Mouse (Mus musculus) adrenal gland, postnatal 4 days (tissue): ENCODE measurements around the gene Icam4. TPM values are rescaled to one million over a fixed set of nuclear protein-coding genes. Genes with fewer than 3 reads are reported as not detected.

ENCODE experiments used
- microRNA-seq: library from miRNA; unstranded; fragments of <30 nt; microRNA quantifications from one replicate; pipeline ENCODE4 v1.2.0, GENCODE M21; 2021
- total RNA-seq, 2 experiments: library from RNA; stranded (reverse); gene quantifications; 2 replicates each; pipeline ENCODE4 v1.2.3; 2021

Gene Icam4
- total RNA-seq, 2 experiments from 2014 or later = 3.8 to 4.5 TPM

Small RNA genes within 50 kb of the gene (microRNA-seq; reads per million reads assigned to microRNA genes)
- gene Mir1900 (not detected), gene Mir7082 (1.1 reads per million)

Other genes starting within 250 kb of the Icam4 start
- gene Col5a3, start 214.3 kb upstream of the Icam4 start, total RNA-seq = 100 to 1,000 TPM; 233 TPM
- not detected for gene Rdh8, start 210.9 kb upstream of the Icam4 start, total RNA-seq
- 10 to 100 TPM; 34.4 to 43.7 TPM for gene A230050P20Rik, start 160.7 kb upstream of the Icam4 start, total RNA-seq
- 1 to 10 TPM; 2.7 to 3.2 TPM for gene Angptl6, start 149.6 kb upstream of the Icam4 start, total RNA-seq
- 10 to 100 TPM; 47.4 to 53.4 TPM for gene Ppan, start 141.2 kb upstream of the Icam4 start, total RNA-seq
- gene Eif3g, start 130.8 kb upstream of the Icam4 start, total RNA-seq = 100 to 1,000 TPM; 177 TPM
- gene Dnmt1, start 69.5 kb upstream of the Icam4 start, total RNA-seq = 10 to 100 TPM; 71.8 to 89.6 TPM
- gene S1pr2, start 52.6 kb upstream of the Icam4 start, total RNA-seq = 10 to 100 TPM; 12.2 to 17.0 TPM
- 10 to 100 TPM; 96.9 to 97.0 TPM for gene Mrpl4, start 26.6 kb upstream of the Icam4 start, total RNA-seq
- gene Icam1, start 13.4 kb upstream of the Icam4 start, total RNA-seq = 10 to 100 TPM in 1 of 2 experiments, 1 to 10 TPM in 1; 10.0 to 11.7 TPM
- 1 to 10 TPM in 1 of 2 experiments, under 1 TPM in 1; 0.81 to 1.3 TPM for gene Icam5, start 2.7 kb downstream of the Icam4 start, total RNA-seq
- gene Zglp1, start 37.7 kb downstream of the Icam4 start, total RNA-seq = not detected
- under 1 TPM in 1 of 2 experiments, not detected in 1; 0.64 TPM for gene Gm49373, start 43.7 kb downstream of the Icam4 start, total RNA-seq
- gene Fdx1l, start 44.2 kb downstream of the Icam4 start, total RNA-seq = 10 to 100 TPM; 32.9 to 37.7 TPM
- gene Gm38431, start 62.6 kb downstream of the Icam4 start, total RNA-seq = 1 to 10 TPM; 3.1 to 3.9 TPM
- gene Raver1, start 62.6 kb downstream of the Icam4 start, total RNA-seq = 10 to 100 TPM; 67.0 to 68.4 TPM
- 10 to 100 TPM; 18.9 to 19.2 TPM for gene Tyk2, start 101.9 kb downstream of the Icam4 start, total RNA-seq
- gene Cdc37, start 120.6 kb downstream of the Icam4 start, total RNA-seq = 100 to 1,000 TPM; 174 to 190 TPM
- gene Pde4a, start 136.3 kb downstream of the Icam4 start, total RNA-seq = 10 to 100 TPM in 1 of 2 experiments, 1 to 10 TPM in 1; 9.7 to 10.6 TPM
- gene Keap1, start 210.0 kb downstream of the Icam4 start, total RNA-seq = 10 to 100 TPM; 46.6 to 50.8 TPM
- gene S1pr5, start 219.1 kb downstream of the Icam4 start, total RNA-seq = under 1 TPM; 0.20 to 0.28 TPM
- gene Atg4d, start 235.9 kb downstream of the Icam4 start, total RNA-seq = 10 to 100 TPM; 33.4 to 38.7 TPM